Mouse (Mus musculus): Measurements from ENCODE around the gene Scaper.

The Scaper gene

DNA sequence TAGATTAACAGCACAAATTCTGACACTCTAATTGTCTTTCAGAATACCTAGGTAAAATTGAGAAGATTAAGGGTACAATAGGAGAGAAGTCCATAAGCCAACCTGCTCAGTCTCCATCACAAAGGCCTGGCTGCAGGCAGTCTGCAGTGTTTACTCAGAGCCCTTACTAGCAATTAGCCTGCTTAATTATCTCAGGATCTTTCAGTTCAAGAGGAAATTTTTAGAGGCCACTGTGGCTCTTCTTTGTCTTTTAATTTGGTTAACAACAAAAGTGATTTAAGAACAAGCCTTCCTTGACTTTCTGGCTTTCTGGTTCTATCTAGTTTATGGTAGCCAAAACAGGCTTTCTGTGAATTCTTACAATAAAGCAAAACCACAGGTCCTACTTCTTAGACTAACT lies 339.3 kb downstream of the Scaper start:
- DNase-seq = no peak

DNA sequence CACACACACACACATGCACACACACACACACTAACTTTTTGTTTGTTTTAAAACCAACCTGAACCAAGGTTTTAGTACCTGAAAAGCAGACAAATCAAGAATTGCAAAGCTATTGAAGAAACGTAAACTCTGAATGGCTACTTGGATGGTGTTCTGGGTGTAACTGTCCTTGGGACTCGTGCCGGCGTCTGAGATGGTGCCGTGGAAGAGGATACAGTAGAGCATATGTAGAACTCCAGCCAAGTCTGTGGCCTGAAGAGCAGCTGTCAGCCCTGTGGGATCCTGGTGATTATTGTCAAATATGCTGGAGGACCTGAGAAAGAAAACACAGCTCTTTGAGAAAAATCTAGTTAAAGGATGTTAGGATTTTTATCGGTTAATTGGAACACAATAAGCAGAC lies 351.8 kb downstream of the Scaper start:
- DNase-seq = no peak

DNA sequence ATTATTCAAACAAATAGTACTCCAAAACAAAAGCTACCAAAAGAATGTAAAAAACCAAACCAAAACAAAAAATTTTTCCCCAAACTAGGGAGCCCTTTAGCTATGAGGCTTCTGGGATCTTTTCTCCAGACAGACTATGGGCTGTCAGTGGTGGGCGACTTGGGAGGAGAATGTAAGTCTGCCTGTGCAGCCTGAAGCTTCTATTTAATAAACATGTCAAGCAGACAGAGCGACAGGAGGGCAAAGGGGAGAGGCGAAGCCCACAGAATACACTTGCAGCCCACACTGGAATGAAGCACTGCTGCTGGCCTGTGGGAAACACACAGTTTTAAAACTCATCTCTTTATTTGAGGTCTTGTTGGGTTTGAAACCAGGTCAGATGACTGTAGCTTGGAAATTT lies 356.5 kb downstream of the Scaper start:
- DNase-seq = no peak

DNA sequence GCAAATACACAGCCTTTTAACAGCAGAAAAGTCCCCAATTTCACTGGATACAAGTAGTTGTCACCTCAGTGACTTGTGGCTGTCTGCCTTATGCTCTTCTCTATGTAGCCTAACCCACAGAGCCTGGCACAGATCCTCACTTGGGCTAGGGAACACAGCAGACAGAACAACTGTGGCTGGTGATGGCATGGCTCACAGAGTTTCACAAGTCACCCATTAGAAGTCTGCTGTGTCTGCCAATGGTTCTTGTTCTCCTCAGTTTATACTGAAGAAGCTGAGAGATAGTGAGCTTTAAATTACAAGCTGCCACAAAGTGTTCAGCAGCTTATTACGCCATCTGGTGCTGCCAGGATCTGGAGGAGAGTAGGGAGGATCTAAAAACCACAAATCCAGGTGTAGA lies 361.3 kb downstream of the Scaper start:
- peak; percentile 27 for DNase-seq

DNA sequence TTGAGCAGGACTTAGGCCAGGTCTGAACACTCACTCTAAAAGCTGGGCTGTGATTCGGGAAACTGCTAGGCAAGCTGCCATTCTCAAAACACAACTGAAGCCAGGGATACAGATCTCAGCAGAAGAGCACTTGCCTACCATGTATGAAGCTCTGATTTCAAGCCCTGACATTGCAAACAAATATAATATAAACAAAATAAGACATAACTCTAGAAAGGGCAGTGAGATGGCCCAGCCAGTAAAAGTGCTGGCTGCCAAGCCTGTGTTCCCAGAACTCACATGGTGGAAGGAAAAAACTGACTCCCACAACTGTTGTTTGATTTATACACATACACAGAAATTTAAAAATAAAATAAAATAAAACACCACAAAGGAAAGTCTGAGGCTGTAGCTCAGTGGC lies 366.8 kb downstream of the Scaper start:
- no peak for DNase-seq

DNA sequence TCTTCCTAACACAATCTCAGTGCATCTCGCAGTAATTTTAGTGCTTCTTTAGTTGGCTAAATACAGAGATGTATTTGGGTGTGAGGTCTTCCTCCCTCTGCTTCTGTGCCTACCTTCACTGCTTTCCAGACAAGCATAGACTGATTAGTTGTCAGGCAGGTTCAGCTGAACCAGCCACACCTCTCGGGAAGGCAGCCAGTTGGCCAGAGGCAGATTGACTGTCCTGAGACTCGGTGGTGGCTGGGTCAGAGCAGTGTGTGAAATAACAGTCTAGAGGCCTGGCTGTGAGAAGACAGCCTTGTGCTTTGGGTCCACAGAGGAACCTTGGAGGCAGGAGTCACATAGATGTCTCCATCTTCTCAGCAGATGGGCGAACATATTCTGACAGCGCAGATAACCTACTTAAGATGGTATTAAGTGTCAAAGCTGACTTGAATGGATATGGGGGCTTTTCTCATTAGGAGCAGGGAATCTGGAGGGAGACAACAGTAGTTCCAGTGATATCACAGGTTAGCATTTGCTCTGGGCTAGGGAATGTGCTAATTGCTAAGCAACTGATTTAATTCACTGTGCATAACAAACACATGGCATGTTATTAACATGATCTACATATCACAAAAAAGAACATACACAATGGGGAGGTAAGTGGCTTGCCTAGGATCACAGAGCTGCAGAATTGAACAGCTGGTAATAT lies 369.3 kb downstream of the Scaper start:
- no peak for DNase-seq

DNA sequence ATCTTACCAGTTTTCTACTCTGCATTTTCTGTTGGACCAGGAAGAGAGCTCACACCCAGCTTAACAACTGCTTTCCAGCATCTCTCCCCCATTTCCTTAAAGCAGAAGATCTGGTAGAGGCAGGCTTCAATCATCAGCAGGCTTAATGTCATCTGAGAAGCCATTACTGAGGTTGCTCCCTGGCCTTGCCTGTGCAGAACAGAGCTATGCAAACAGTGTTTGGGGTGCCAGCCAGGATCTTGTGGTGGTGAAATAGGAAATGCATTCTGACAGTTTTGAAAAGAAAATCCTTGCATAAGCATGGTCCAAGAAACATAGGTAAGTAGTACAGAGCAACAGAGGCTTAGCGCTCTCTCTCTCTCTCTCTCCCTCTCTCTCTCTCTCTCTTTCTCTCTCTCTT lies 377.0 kb downstream of the Scaper start:
- DNase-seq = no peak

DNA sequence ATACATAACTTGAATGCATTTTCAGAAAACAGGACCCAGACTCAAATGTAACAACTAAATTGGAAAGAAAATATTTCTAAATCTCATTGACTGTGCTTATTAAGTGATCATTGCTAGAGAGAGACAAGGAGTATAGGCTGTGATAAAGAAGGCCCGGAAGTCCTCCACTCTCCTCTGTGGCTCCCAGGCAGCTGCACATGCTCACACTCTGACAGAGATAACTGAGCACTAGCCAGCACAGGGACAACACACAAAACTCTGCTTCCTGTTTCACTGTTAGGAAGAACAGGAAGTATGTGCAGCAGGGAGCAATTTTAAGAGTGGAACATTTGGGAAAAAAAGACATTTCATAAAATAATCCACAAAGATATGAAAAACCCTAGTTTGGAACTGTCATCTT lies 382.9 kb downstream of the Scaper start:
- DNase-seq = no peak

DNA sequence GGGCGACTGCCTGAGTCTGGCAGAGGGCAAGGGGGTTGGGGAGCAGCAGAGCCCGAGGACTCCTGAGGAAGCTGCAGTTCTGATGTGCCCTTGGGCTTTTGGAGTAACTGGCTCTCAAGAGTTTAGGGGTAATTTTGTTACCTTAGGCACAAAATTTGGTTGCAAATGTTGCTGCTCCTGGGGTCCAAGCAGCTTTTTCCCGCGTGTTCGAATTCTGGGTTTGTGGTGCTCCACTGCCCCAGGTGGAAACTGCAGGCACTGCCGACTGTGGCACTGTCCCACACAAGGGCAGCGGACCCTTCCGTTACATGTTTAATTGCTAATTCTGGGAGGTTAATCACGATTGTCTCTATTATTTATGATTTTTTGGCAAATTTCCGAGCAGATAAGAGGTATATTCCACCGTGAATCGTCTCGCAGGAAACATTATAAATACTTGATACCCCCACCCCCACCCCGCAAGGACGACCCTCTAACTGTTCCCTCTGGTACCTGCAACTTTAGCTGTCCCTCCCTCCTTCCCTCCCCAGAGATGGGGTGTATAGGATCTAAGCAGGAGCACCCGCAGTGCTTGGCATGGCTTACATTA lies 388.5 kb downstream of the Scaper start:
- DNase-seq = no peak

DNA sequence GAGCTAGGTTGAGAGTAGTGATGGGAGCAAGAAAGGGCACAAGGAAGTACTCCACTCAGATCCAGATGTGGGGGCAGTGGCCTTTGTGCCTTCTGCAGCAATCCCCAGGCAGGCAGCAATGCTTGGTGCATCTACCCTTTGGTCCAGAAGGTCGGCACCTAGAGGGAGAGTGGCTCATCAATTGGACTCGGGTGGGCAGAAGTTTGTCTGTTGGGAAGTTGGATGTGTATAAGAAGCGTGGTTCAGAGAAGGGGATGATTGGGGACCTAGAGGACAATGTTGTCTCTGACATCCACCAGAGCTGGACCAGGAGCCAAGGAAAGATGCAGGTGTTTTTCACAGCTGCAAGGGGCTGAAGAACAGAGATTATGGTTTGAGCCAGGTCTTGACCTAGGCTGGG lies 389.0 kb downstream of the Scaper start:
- DNase-seq = no peak

DNA sequence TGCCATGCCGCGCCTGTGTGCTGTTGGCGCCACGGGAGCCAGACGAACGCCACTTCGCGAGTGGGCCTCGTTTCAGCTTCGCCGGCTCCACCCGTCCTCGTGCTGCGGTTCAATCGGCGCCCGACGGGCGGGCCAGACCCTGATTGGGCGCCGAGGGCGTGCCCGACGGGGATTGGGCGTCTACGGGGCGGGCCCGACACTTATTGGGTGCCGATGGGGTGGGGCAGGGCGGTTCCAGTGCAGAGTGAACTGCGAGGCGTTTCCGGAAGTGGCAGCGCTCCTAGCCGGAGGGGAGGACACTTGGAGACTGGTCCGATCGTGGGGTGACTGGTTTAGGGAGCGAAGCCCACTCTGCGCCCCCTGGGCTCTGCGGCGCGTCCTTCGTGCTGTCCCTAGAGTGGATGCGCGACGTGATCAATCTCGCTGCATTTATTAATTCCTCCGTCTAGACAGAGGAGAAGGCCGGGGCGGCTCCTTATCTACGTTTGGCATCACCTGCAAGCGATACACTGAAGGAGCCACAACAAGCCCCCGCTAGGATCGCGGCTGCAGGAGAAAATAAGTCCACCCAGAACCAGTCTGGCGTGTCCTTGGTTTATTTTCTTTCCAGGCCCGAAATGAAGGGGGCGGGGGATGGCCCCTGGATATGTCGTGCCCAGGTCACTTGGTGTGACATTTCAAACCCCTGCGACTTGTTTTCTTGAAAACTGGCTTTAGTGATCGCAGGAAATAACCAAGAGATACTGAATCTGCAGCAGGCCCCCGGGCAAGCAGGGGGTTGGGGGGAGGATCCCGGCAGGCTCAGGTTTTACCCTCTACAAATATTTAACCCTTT lies 391.5 kb downstream of the Scaper start:
- DNase-seq = no peak

DNA sequence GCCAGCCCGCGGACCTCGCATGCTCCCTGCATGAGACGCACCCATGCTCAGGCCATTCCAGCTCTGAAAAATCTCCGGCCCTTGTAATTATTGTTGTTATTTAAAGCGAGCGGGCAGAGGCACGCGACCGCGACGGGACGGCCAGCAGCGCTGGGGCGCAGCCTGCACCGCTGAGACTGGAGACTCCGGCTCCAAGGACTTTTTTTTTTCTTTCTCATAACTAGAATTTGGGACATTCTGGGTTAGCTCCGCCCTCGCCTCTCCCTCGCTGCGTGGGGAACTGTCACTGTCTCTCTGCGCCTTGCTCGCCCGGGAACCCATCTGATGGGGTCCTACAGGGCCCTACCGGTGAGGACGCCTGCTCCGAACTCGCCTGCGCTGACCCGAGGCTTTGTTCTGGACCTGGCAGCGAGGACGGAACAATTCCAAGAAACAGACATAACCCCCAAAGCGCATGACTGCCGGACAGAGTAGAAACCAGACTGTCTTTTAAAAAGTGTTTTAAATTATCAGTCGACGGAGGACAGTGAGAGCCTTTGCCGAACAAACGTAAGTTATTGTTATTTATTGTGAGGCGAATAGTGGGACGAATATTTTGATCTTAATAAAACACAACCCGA lies 392.3 kb downstream of the Scaper start:
- no peak for DNase-seq

DNA sequence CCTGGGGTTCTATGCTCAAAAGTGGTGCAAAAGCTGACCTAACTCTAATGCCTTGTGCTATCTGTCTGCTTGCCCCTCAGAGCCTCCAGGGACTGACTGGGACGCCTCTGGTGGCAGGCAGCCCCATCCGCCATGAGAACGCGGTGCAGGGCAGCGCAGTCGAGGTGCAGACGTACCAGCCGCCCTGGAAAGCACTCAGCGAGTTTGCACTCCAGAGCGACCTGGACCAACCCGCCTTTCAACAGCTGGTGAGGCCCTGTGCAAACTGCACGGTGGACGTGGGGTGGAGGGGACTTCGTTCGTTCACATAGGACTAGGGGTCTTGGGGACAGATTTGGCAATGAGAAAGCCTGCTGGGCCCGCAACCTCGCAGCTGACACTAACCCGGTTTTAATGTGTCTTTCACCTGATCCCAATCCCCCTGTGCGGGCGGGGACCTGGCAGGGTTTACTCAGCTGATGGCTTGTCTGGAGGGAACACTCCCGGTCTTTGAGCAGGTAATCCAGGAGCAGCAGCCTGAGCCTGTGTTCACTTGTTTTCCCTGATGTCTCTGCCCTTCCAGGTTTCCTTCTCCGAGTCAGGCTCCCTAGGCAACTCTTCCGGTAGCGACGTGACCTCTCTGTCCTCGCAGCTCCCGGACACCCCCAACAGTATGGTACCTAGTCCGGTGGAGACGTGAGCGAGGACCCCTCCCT lies 392.9 kb downstream of the Scaper start:
- no peak for DNase-seq

DNA sequence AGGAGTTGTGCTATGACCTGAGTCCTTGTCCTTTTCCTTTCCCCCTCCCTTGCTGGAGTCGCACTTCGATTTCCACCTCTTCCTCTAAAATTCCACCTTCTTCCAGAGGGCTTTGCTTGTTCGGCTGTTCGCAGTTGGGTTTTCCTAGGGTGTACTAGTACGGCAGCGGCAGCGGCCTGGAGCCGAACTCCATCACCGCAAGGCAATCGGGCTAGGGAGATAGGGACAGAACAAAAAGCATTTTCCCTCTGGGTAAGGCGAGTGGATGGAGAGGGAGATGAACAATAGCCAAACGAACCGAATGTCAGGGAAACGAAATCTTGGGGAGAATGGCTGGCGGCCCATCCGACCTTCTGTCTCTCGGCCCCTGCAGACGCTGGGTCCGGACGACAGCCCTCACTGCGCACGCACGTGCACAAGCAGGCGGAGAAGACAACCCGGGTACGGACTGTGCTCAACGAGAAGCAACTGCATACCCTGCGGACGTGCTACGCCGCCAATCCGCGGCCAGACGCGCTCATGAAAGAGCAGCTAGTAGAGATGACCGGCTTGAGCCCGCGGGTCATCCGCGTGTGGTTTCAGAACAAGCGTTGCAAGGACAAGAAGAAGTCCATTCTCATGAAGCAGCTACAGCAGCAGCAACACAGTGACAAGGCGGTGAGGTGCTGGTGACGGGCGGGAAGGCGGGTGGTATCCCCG lies 394.1 kb downstream of the Scaper start:
- no peak for DNase-seq

DNA sequence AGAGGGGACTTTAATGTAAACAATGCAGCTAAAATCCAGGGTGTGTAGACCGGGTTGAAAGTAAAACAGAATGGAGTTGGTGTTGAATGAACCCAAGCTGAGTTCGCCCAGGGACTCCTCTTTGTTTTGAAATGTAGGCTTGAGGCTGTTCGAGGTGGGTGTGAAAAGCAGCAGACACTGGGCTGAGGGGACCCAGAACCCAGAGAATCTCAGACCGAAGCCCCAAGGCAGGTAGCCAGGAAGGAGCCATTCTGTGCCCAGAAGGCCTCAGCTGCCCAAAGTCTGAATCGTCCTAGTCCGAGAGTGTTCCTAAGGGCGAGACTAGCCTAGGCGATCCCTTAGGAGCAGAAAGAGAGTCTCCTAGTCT lies 394.6 kb downstream of the Scaper start:
- DNase-seq = no peak

DNA sequence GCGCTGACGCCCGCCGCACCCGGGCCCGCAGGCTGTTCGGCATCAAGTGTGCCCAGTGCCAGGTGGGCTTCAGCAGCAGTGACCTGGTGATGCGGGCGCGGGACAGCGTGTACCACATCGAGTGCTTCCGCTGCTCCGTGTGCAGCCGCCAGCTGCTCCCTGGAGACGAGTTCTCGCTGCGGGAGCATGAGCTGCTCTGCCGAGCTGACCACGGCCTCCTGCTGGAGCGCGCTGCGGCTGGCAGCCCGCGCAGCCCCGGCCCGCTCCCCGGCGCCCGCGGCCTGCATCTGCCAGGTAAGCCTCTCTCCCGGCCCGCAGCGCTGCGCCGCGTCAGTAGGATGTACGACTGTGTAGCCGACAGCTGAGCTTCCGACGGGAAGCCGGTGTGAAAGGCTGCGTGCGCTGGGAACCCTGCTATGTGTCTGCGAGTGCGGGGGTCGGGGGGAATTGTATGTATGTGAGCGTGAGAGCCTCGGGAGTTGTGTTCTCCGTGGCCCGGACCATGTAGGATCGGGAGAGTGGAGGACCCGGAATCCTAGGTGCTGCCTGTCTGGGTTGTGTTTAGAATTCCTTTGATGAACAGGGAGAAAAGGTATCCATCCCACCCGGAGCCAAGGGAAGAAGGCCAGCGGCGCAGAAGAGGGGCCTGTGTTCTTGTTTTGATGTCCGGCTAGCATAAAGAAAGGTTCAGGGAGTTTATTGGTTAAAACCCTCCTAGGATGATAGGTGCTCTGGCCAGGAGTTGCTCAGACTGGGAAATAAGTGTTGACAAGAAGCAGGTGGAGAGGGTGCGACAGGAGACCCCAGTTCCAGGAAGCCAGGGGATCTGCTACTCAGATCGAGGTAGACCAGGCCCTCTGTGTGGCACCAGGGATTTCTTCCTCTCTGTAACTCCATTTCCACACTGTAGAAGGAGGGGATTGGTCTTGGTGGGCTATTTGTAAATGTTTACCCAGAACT lies 395.3 kb downstream of the Scaper start:
- no peak for DNase-seq

DNA sequence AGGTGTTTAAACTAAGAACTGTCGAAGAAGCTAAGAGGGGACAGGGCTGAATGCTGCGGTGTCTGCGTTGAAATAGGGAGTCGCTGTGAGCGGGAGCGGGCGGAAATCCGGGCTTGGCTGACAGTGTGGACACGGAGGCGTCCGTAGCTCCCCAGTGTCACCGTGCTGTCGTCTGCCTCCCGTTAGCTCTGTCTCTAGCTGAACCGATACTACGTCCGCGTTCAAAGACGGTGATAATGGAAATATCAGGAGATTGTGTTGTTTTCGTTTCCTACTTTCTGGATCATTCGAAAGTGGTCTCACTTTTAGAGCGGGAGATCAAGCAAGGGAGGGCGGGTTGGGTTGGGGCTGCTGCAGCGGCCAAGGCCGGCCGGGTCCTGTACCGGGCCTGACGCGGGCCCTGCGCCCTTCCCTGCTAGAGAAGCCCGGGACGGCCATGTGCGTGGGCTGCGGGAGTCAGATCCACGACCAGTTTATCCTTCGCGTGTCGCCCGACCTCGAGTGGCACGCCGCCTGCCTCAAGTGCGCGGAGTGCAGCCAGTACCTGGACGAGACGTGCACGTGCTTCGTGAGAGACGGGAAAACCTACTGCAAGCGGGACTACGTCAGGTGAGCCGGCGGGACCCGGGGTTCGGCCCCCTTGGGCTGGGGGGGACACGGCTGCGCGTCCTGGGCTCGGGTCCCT lies 396.1 kb downstream of the Scaper start:
- DNase-seq = no peak

DNA sequence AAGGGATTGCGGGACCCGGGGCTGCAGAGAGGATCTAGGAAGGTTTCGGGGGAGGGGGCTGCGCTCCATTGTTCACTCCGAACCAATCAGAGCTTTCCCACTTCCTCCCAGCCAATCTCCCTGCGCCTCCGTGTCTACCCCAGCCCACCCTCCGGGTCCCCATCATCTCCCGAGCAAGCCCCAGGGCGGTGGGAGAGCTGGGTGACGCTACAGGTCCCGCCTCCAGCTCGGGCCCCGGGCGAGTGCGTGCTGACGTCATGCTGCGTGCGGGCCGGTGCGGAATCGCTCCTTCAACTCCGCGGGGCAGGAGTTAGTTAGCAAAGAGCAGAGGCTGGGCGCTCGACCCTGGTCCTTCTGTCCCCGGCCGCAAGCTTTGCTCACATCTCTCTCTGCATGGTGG lies 397.0 kb downstream of the Scaper start:
- no peak for DNase-seq

DNA sequence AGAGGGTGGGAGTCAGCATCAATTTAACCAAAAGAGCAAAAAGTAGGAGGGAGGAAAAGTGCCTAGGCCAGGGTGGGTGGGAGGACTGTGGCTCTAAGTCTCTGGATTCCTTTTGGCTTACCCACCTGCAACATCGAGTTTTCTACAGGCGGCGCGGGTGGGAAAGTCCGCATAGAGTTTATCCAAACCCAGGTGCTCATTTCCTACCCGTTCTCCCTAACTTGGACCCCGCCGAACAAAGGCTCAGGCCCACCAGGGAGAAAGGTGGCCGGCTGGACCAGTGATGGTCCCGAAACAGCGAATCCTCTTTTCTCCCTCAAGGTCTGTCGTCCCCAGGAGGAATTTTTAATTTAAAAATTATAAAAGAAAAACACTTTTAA lies 397.5 kb downstream of the Scaper start:
- DNase-seq = no peak

DNA sequence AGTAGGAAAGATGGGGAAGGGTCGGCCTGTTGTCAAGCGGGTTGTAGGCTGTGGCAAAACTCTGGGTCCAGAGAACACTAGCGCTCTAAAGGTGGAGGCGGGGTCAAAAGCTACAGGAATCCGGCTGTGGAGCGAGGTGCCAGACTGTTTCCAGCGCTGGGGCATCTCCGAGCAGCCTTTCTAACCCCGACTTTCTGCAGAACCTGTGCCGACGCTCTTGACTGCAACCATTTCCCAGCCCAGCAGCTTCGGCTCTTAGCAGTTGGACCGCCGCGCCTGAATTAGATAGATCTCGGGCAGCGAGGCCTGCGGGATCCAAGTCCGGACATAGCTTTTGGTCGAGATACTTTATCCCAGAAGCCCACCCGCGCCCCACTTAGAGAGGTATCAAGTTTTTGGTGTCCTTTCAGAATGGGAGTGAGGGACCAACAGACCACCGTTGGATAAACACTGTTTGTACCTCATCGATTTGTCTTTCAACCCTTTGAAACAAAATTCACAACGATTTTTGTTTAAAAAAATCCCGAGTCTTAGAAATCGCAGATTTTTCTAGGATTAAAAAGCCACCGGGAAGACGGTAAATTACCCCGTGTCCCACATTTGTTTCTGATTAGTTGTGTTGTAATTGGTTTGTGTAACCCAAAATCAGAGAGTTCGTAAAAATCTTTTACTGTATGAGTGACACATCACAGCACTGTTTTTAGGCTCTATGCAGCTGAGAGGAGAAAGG lies 398.1 kb downstream of the Scaper start:
- no peak for DNase-seq

All from layer of hippocampus, adult 9-11 months (tissue).